Mouse (Mus musculus) left cerebral cortex, postnatal 4 days (tissue): ENCODE data around the gene Lars2. TPM values are rescaled to one million over a fixed set of nuclear protein-coding genes. Genes with fewer than 3 reads are reported as not detected.

Experiments used
- DNase-seq: peaks from one replicate; pipeline ENCODE4 v3.0.0-alpha.2; 2022
- intact Hi-C: fragments of 180-260 bp; cut with DNase I; formaldehyde crosslinking; loops from one replicate; pipeline ENCODE4 v1.15.1; 2025
- total RNA-seq, 2 experiments: library from RNA; stranded (reverse); gene quantifications; 2 replicates each; pipeline ENCODE4 v1.2.3; 2021

Gene Lars2
- total RNA-seq, 2 experiments from 2014 or later = 25.3 to 41.7 TPM

GRCm38 (mm10) chr9:123468406-123469085 is 101.8 kb downstream of the Lars2 start:
- DNase-seq = no peak
- intact Hi-C loops = no loop called here

DNA sequence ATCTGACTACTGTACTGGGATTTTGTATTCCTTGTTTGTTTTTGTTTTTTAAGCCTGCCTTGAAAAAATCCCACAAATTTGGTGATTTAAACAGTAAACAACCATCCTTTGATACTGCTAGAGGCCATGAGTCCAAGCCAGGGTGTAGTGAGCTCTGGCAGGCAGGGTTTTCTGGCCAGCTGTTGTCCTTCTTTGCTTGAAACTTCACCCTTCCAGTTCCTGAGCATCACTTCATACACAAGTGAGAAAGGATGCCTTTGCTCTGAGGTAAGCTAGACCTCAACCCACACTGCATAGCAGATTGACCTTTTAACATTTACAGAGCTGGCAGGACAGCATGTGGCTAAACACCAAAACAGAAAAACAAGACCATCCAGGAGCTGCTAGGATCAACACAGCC is 102.4 kb downstream of the Lars2 start:
- intact Hi-C loops = no loop called here
- DNase-seq = no peak

DNA sequence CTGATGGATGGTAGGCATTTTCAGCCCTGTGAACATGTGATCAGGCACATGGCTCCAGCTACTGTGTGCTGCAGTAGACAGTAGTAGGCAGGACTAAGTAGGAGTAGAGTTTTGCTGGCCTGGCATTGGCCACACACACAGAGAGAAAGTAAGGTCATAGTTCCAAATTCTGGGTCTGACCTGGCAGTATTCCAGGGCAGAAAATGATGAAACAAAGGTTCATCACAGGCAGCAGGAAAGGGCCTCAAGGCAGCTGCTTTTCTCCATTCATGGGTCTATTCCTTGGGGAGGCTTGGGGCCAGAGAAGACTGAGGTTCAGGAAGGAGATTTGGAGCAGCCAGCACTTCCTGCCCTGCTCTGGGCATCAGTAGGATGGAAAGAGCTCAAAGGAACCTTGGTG is 106.7 kb downstream of the Lars2 start:
- intact Hi-C loops = no loop called here
- DNase-seq = no peak

DNA sequence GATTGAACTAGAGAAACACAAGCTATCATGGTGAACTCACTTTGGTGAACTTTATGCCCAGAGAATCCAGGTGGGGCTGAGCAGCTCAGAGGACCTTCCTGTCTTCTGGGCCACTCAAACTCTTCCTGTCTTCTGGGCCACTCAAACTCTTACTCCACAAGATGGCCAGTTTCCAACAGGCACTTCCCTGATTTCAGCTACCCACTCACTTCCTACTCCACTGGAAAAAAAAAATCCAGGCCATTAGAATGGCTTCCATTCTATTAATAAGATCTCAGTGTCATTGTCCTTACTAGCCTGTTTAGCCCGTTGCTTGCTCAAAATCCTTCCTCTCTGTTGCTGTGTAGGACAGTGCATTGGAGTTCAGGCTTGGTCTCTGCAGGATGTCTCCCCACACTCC is 108.8 kb downstream of the Lars2 start:
- intact Hi-C loops = no loop called here
- no peak for DNase-seq

- intact Hi-C loops = no loop called here
- no peak for DNase-seq
Measured at GRCm38 (mm10) chr9:123478031-123478585, 111.4 kb downstream of the Lars2 start.

DNA sequence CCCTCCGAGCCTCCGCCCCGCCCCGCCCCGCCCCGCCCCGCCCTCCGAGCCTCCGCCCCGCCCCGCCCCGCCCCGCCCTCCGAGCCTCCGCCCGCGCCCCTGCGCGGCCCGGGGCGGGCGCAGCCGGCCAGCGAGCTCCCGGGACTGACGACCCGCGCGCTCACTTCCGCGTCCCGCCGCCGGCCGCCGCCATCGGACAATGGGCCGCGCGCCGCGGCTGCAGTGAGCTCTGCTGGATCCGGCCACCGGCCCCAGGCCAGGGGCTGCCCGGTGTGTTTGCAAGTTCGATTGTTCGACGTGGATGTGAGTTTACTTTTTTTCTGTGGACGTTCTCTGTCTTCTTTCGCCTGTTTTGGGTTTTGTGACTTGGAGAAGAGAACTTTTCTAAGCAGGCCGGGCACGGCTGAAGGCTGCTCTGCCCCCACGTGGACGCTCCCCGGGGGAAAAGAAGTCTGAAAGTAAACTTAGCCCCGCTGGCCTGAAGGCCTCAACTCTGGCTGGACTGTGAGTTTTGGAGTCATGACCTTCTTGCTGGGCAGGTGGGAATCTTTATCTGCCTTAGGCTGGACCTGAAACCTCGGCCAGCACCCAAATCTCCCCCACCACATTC is 112.0 kb downstream of the Lars2 start, which contains the start of gene Limd1:
Gene Limd1 (plus strand): TSS at position 121 of the 610 bp plus-strand sequence.
- peak; percentile 56 for DNase-seq
- intact Hi-C loops = no loop called here

- intact Hi-C loops = no loop called here
- no peak for DNase-seq
Measured at GRCm38 (mm10) chr9:123479196-123479669, 112.5 kb downstream of the Lars2 start.

- DNase-seq = no peak
- intact Hi-C loops = no loop called here
Measured at GRCm38 (mm10) chr9:123479876-123480252, 113.1 kb downstream of the Lars2 start.

DNA sequence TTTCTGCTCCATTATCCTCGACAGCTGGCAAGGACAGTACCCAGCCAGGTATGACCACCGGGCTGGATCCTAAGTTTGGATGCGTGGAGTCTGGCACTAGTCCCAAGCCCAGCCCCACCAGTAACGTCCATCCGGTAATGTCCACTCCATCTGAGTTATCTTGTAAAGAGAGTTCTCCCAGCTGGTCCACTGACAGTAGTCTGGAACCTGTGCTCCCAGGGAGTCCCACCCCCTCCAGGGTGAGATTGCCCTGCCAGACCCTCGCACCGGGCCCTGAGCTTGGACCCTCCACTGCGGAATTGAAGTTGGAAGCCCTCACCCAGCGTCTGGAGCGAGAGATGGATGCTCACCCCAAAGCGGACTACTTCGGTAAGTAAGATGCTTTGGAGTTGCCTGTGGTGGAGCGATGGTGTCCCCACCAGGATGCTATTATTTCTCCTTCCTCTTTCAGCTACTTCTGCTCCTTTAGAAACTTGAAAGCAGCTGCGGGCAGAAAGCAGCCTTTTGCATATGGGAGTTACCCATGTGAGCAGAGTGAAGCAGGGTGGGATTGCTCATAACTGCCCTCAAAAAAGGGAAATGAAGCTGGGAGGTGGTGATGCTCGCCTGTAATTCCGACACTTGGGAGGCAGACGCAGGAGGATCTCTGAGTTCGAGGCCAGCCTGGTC is 113.7 kb downstream of the Lars2 start:
- intact Hi-C loops = no loop called here
- DNase-seq = no peak

- DNase-seq = no peak
- intact Hi-C loops = no loop called here
Measured at GRCm38 (mm10) chr9:123481136-123481535, 114.4 kb downstream of the Lars2 start.

DNA sequence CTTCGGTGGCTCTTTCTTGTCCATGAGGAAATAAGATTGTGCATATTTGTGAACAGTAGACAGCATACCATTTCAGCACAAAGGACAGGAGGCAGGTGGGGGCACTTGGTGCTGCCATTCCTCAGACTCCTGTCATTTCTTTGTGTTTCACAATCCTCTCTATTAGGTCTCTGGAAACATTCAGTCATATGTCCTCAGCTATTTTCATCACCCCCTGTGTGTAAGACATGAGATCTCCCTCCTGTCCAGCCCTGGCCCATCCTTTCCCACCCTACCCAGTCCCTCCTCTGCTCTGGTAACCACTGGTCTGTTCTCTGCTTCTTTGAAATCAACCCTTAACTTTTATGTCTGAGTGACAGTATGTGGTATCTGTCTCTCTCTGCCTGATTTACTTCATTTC is 116.9 kb downstream of the Lars2 start:
- intact Hi-C loops = no loop called here
- DNase-seq = no peak

GRCm38 (mm10) chr9:123484830-123485229 is 118.1 kb downstream of the Lars2 start:
- intact Hi-C loops = no loop called here
- DNase-seq = no peak

GRCm38 (mm10) chr9:123485561-123485960 is 118.8 kb downstream of the Lars2 start:
- intact Hi-C loops = no loop called here

GRCm38 (mm10) chr9:123486635-123487034 is 119.9 kb downstream of the Lars2 start:
- intact Hi-C loops = no loop called here
- DNase-seq = no peak

More at GRCm38 (mm10) chr9:123485561-123485960, 118.8 kb downstream of the Lars2 start:
- no peak for DNase-seq

GRCm38 (mm10) chr9:123489073-123489472 is 122.3 kb downstream of the Lars2 start:
- no peak for DNase-seq
- intact Hi-C loops = no loop called here

DNA sequence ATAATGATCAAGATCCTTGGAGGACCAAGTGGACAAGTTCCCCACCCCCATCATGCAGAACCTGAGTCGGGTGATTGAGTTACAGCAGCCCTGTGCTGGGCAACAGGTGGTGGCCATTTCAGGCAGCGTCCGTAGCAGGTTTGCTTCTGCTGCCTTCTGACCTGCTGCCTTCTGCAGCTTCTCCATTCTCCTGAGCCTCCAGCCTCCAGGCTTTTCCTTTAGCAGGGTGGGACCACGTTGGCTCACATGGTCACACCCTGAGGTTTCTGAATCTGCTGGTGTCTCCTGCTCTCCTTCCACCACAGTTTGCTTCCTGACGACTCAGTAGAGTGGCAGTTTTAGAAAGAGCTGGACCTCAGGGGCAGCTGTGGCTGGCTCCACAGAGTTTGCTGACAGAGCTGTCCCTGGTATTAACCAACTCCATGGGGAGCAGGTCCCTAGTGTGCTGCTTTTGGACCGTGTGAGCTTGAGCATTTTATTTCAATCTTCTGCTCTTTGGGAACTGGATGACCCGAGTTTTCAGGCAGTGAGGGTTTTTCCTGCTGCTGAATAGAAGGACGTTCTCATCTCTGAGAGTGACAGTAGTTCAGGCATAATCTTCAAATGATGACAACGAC is 123.1 kb downstream of the Lars2 start:
- no peak for DNase-seq
- intact Hi-C loops = no loop called here

- DNase-seq = no peak
- intact Hi-C loops = no loop called here
Measured at GRCm38 (mm10) chr9:123490930-123491329, 124.2 kb downstream of the Lars2 start.

DNA sequence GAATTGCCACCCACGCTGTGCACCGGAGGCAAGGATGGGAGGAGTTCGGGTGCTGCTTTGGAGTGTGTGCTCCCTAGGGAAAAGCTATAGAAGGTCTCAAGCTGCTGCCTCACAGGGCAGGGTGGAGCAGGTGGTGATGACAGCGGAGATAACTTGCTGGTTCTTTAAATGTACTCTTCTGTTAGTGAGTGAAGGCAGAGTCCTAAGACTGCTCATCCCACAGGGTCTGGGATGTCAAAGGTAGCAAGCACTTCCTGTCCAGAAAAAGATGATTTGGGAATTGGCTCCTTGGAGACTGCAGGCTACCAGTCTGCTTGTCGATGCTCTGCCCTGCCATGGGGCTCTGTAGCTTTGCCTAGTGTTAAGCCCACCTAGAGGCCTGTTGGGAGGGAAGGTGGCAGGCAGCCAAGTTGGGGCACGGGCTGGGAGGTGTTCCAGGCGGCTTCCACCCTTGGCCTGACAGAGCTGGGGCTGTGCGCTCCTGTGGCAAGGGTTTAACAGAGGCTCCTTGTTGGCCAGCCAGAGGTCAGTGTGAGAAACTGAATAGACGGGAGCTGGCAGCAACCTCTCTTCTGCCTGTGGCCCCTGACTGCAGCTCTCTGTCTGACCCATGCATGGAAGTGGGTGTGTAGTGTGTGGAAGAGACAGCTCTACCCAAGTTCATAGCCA is 125.3 kb downstream of the Lars2 start:
- peak; percentile 80 for DNase-seq
- intact Hi-C loops = no loop called here

DNA sequence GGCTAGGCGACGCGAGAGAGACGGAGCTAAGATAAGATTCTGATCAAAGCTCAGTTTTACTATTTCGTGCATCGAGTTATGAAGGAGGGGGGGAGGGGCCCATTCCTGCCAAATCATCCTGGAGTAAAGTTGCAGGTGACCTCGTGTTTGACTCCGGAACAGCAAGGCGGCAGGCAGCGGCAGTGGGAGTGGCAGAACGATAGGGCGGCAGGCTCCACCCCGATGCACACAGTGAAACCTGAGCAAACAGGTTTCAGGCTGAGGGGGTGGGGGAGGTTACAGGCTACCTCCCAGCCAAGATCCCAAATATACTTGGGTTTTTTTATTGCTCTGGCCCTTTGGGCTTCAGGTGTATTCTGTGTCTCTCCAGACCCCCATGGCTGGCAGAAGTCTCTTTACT is 129.9 kb downstream of the Lars2 start:
- no peak for DNase-seq
- intact Hi-C loops = no loop called here

DNA sequence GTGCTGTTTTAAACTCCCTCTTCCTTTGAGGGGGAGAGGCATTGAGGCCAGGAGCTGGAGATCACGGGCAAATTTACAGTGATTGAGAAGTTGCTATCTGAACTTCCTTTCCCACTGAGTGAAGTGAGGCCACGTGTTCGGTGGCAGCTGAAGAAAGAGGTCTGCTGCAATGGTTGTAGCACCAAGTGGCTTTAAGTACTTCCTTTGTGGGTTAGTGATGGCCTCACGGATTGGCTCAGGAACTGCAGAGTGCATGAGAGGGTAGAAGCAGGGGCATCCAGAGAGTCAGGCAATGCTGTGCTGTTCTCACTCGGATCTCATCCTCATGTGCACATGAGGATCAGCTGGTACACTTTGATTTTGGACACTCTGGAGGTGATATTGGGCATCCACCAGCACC is 131.2 kb downstream of the Lars2 start:
- DNase-seq = no peak
- intact Hi-C loops = no loop called here

DNA sequence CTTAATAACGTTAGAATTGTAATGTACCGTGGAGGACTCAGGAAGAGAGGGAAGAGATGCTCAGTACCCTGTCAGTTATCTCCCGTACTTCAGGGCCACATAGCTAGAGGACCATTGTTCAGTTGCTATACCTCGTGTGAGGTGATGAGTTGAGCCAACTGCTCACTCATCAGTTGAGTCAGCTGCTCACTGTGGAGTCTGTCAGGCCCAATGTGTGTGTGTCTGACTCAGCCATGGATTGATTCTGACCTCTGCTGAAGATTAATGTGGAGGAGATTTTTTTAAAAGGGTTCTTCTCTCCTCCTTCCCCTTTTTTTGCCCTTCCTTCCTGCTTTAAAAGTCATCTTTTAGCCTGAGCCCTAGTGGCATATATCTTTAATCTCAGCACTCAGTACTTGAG is 133.8 kb downstream of the Lars2 start:
- intact Hi-C loops = no loop called here
- DNase-seq = no peak
